Mouse (Mus musculus) MEL (cell line): ENCODE data around the gene Lpar3. TPM values are rescaled to one million over a fixed set of nuclear protein-coding genes. Genes with fewer than 3 reads are reported as not detected.

Experiments
- DNase-seq: peaks from one replicate; pipeline ENCODE4 v3.0.0; 2011; ENCODE audit warnings: low read depth, low spot score
- H3K27ac ChIP-seq: 2 replicates; pipeline ENCODE4 v1.5.1; 2012; ENCODE audit warnings: low read depth, mild to moderate bottlenecking, control low read depth, low read length, moderate library complexity; ENCODE audit not compliant: control insufficient read depth
- H3K27me3 ChIP-seq, 2 experiments: fragments of 150-350 bp in 1 of 2; sonication (generic) in 1 of 2; 2 replicates each; pipeline ENCODE4 v1.6.1; 2012; ENCODE audit warnings: low read length in 2 of 2, mild to moderate bottlenecking in 2 of 2, improper control_type of control experiment in 1 of 2, moderate library complexity in 1 of 2; ENCODE audit not compliant: insufficient read depth in 2 of 2, control insufficient read depth in 1 of 2
- H3K36me3 ChIP-seq, 2 experiments: 2 replicates each; pipeline ENCODE4 v1.6.1; 2012 to 2014; ENCODE audit warnings: low read length in 2 of 2, improper control_type of control experiment in 1 of 2, inconsistent platforms in 1 of 2, mild to moderate bottlenecking in 1 of 2; ENCODE audit not compliant: insufficient read depth in 2 of 2, control insufficient read depth in 1 of 2
- H3K4me1 ChIP-seq, 2 experiments: fragments of 150-350 bp in 1 of 2; sonication (generic) in 1 of 2; 2 replicates each; pipeline ENCODE4 v1.6.1; 2012; ENCODE audit warnings: low read length in 2 of 2, improper control_type of control experiment in 1 of 2, mild to moderate bottlenecking in 1 of 2; ENCODE audit not compliant: insufficient read depth in 2 of 2, control insufficient read depth in 1 of 2
- H3K4me3 ChIP-seq, 2 experiments: fragments of 150-350 bp in 1 of 2; sonication (generic) in 1 of 2; 2 replicates each; pipeline ENCODE4 v1.5.1; 2012; ENCODE audit warnings: low read depth in 2 of 2, low read length in 2 of 2, mild to moderate bottlenecking in 2 of 2, moderate library complexity in 2 of 2, control low read depth in 1 of 2, improper control_type of control experiment in 1 of 2; ENCODE audit not compliant: control insufficient read depth in 1 of 2, insufficient read depth in 1 of 2
- H3K79me2 ChIP-seq: 2 replicates; pipeline ENCODE4 v1.6.1; 2012; ENCODE audit warnings: mild to moderate bottlenecking, low read length, moderate library complexity; ENCODE audit not compliant: control insufficient read depth, poor library complexity, insufficient read depth
- H3K9ac ChIP-seq: 2 replicates; pipeline ENCODE4 v1.6.1; 2012; ENCODE audit warnings: low read depth, mild to moderate bottlenecking, control low read depth, low read length, moderate library complexity; ENCODE audit not compliant: control insufficient read depth, poor library complexity, severe bottlenecking
- H3K9me3 ChIP-seq: fragments of 150-350 bp; sonication (generic); replicated peaks from 2 replicates; pipeline ENCODE4 v1.6.1; 2012; ENCODE audit warnings: mild to moderate bottlenecking, low read length, improper control_type of control experiment, moderate library complexity; ENCODE audit not compliant: insufficient read depth
- BHLHE40 ChIP-seq: IDR thresholded peaks from 2 replicates; pipeline ENCODE4 v1.6.1; 2012; ENCODE audit warnings: low read depth, mild to moderate bottlenecking, inconsistent platforms, low read length, improper control_type of control experiment, borderline replicate concordance
- CHD2 ChIP-seq: IDR thresholded peaks from 2 replicates; pipeline ENCODE4 v1.6.1; 2011; ENCODE audit warnings: low read length, improper control_type of control experiment
- CTCF ChIP-seq, 3 experiments: IDR thresholded peaks in 2 of 3; conservative IDR thresholded peaks in 1 of 3; 2 replicates each; pipeline ENCODE4 v1.5.1; 2011 to 2012; ENCODE audit warnings: low read length in 3 of 3, low read depth in 2 of 3, mild to moderate bottlenecking in 2 of 3, improper control_type of control experiment in 1 of 3, inconsistent platforms in 1 of 3, mixed read lengths in 1 of 3, moderate library complexity in 1 of 3; ENCODE audit not compliant: control insufficient read depth in 1 of 3, insufficient read depth in 1 of 3, poor library complexity in 1 of 3, severe bottlenecking in 1 of 3
- ELF1 ChIP-seq: IDR thresholded peaks from 2 replicates; pipeline ENCODE4 v1.6.1; 2014; ENCODE audit warnings: low read depth, mild to moderate bottlenecking, inconsistent platforms, low read length, improper control_type of control experiment, moderate library complexity
- EP300 ChIP-seq, 2 experiments: IDR thresholded peaks; 2 replicates each; pipeline ENCODE4 v1.6.1; 2011; ENCODE audit warnings: improper control_type of control experiment in 2 of 2, low read length in 2 of 2, low read depth in 1 of 2, mild to moderate bottlenecking in 1 of 2
- GABPA ChIP-seq: IDR thresholded peaks from 2 replicates; pipeline ENCODE4 v1.6.1; 2012; ENCODE audit warnings: low read depth, mild to moderate bottlenecking, inconsistent platforms, low read length, improper control_type of control experiment, moderate library complexity
- JUND ChIP-seq: IDR thresholded peaks from 2 replicates; pipeline ENCODE4 v1.6.1; 2011; ENCODE audit warnings: low read depth, mild to moderate bottlenecking, improper control_type of control experiment, low read length
- KAT2A ChIP-seq: conservative IDR thresholded peaks from 2 replicates; pipeline ENCODE4 v1.6.1; 2012; ENCODE audit warnings: low read depth, low read length, improper control_type of control experiment, inconsistent platforms
- MAFK ChIP-seq: IDR thresholded peaks from 2 replicates; pipeline ENCODE4 v1.6.1; 2011; ENCODE audit warnings: low read depth, mild to moderate bottlenecking, low read length, improper control_type of control experiment, borderline replicate concordance
- MAX ChIP-seq: IDR thresholded peaks from 2 replicates; pipeline ENCODE4 v1.6.1; 2011; ENCODE audit warnings: low read length, improper control_type of control experiment
- MEF2A ChIP-seq: IDR thresholded peaks from 2 replicates; pipeline ENCODE4 v1.6.1; 2014; ENCODE audit warnings: low read depth, mild to moderate bottlenecking, inconsistent platforms, low read length, improper control_type of control experiment; ENCODE audit not compliant: poor library complexity, insufficient replicate concordance, severe bottlenecking; ENCODE audit errors: extremely low read depth
- MXI1 ChIP-seq: IDR thresholded peaks from 2 replicates; pipeline ENCODE4 v1.6.1; 2011; ENCODE audit warnings: mild to moderate bottlenecking, low read depth, low read length, improper control_type of control experiment
- MYB ChIP-seq: IDR thresholded peaks from 2 replicates; pipeline ENCODE4 v1.6.1; 2011; ENCODE audit warnings: mild to moderate bottlenecking, low read depth, low read length, improper control_type of control experiment
- MYC ChIP-seq: IDR thresholded peaks from 2 replicates; pipeline ENCODE4 v1.6.1; 2011; ENCODE audit warnings: low read depth, mild to moderate bottlenecking, low read length, improper control_type of control experiment, moderate library complexity
- NRF1 ChIP-seq: IDR thresholded peaks from 2 replicates; pipeline ENCODE4 v1.6.1; 2014; ENCODE audit warnings: low read depth, mild to moderate bottlenecking, inconsistent platforms, low read length, improper control_type of control experiment, moderate library complexity; ENCODE audit not compliant: poor library complexity, insufficient read depth, severe bottlenecking
- POLR2A ChIP-seq, 2 experiments: IDR thresholded peaks; 2 replicates each; pipeline ENCODE4 v1.6.1; 2011 to 2012; ENCODE audit warnings: low read length in 2 of 2, mild to moderate bottlenecking in 2 of 2, control low read depth in 1 of 2, improper control_type of control experiment in 1 of 2, low read depth in 1 of 2, moderate library complexity in 1 of 2; ENCODE audit not compliant: control insufficient read depth in 1 of 2, insufficient read depth in 1 of 2, poor library complexity in 1 of 2
- RCOR1 ChIP-seq: IDR thresholded peaks from 2 replicates; pipeline ENCODE4 v1.6.1; 2012; ENCODE audit warnings: low read depth, mild to moderate bottlenecking, inconsistent platforms, low read length, improper control_type of control experiment
- USF1 ChIP-seq: IDR thresholded peaks from 2 replicates; pipeline ENCODE4 v1.6.1; 2014; ENCODE audit warnings: low read depth, mild to moderate bottlenecking, inconsistent platforms, low read length, improper control_type of control experiment, moderate library complexity
- ZC3H11A ChIP-seq: IDR thresholded peaks from 2 replicates; pipeline ENCODE4 v1.6.1; 2012; ENCODE audit warnings: low read depth, mild to moderate bottlenecking, inconsistent platforms, low read length, improper control_type of control experiment
- ZMIZ1 ChIP-seq: IDR thresholded peaks from 2 replicates; pipeline ENCODE4 v1.6.1; 2012; ENCODE audit warnings: low read depth, mild to moderate bottlenecking, inconsistent platforms, low read length, improper control_type of control experiment, moderate library complexity
- ZNF384 ChIP-seq: IDR thresholded peaks from 2 replicates; pipeline ENCODE4 v1.6.1; 2012; ENCODE audit warnings: low read depth, mild to moderate bottlenecking, inconsistent platforms, low read length, improper control_type of control experiment
- polyA plus RNA-seq, 2 experiments: library from polyadenylated mRNA; stranded (reverse) in 1 of 2; unstranded in 1 of 2; fragments of >175 nt in 1 of 2; fragments of >200 nt in 1 of 2; gene quantifications; 2 replicates each; pipeline versions ENCODE4 v1.2.1 to v1.2.4; 2012; ENCODE audit warnings: low replicate concordance in 2 of 2, low read depth in 1 of 2; ENCODE audit not compliant: insufficient read length in 2 of 2, insufficient read depth in 1 of 2, missing spikeins in 1 of 2
- total RNA-seq: library from RNA; depleted of rRNA; stranded (reverse); fragments of 300-350 nt; gene quantifications from 2 replicates; pipeline ENCODE4 v1.2.3, GENCODE M21; 2012

Gene Lpar3
- total and polyA plus RNA-seq, 3 experiments, result not detected

- no peaks in the 10 kb centered on the region for H3K79me2 ChIP-seq
- H3K27ac ChIP-seq, result no peak overlapping the region
- H3K36me3 ChIP-seq, result no peaks in the 10 kb centered on the region
- H3K9me3 ChIP-seq, result no peaks in the 10 kb centered on the region
- no peaks in the 10 kb centered on the region for H3K4me1 ChIP-seq
- H3K27me3 ChIP-seq, result no peaks in the 10 kb centered on the region; a peak in 1 of 4 replicates
- DNase-seq, result no peak
- H3K9ac ChIP-seq, result no peak overlapping the region
- TF ChIP-seq NRF1, result no peak
- no peak for TF ChIP-seq USF1
- TF ChIP-seq ZMIZ1, result no peak
- no peak for TF ChIP-seq ZC3H11A
- TF ChIP-seq ZNF384, result no peak
- no peak for TF ChIP-seq GABPA
- TF ChIP-seq CHD2, result no peak
- no peak for TF ChIP-seq MYC
- no peak for TF ChIP-seq MEF2A
- no peak for TF ChIP-seq JUND
- no peak for TF ChIP-seq MAFK
- TF ChIP-seq RCOR1, result no peak
- no peak for TF ChIP-seq MYB
- TF ChIP-seq CTCF (IDR thresholded peaks at IDR 0.05 in 2 of 3, conservative IDR thresholded peaks at IDR 0.05 in 1 of 3; ENCODE audit: control insufficient read depth in 1 of 3, insufficient read depth in 1 of 3, low read depth in 2 of 3, low read length in 3 of 3, poor library complexity in 1 of 3, severe bottlenecking in 1 of 3), result no peak
- TF ChIP-seq BHLHE40, result no peak
- no peak for TF ChIP-seq ELF1
- TF ChIP-seq EP300 (IDR thresholded peaks at IDR 0.05; ENCODE audit: low read depth in 1 of 2, low read length in 2 of 2), result no peak
- TF ChIP-seq MXI1, result no peak
- no peak for TF ChIP-seq KAT2A
- no peak for TF ChIP-seq POLR2A (IDR thresholded peaks at IDR 0.05; ENCODE audit: control insufficient read depth in 1 of 2, insufficient read depth in 1 of 2, low read depth in 1 of 2, low read length in 2 of 2, poor library complexity in 1 of 2)
- TF ChIP-seq, all 39 proteins: peak for 0
- H3K4me3 ChIP-seq, result no peak overlapping the region
Measured at GRCm38 (mm10) chr3:146283732-146284361, 63.1 kb downstream of the Lpar3 start.

DNA sequence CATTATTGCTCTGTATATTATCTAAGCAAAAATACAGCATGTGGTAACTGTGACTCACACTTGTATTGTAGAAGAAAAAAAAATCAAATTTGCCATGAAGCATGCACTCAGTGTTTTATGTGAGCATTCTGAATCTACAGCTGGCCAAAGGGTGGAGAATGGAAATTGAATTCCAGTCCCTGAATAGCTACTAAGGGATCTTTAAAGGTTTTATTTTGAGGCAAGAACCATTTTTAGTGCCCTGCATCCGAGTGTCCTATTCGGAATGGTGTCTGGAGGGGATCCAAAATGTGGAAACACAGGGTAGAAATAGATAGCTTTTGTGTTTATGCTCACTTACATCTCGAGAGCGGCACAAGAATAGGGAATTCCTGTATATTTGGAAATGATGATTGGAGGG lies 65.4 kb downstream of the Lpar3 start:
- no peaks in the 10 kb centered on the region for H3K79me2 ChIP-seq
- H3K27me3 ChIP-seq, result peaks cover 0 to 2% of the 10 kb centered on the region in 2 experiments; a peak in 1 of 4 replicates
- DNase-seq, result no peak
- TF ChIP-seq MAX, result no peak
- TF ChIP-seq, all 39 proteins: peak for 0
- H3K27ac ChIP-seq, result no peak overlapping the region
- H3K9me3 ChIP-seq, result no peaks in the 10 kb centered on the region
- H3K4me3 ChIP-seq, result no peak overlapping the region
- no peaks in the 10 kb centered on the region for H3K4me1 ChIP-seq
- H3K36me3 ChIP-seq, result no peaks in the 10 kb centered on the region
- no peak overlapping the region for H3K9ac ChIP-seq
